Mouse (Mus musculus): ENCODE results near the gene Lyrm1. TPM values are rescaled to one million over a fixed set of nuclear protein-coding genes. Genes with fewer than 3 reads are reported as not detected.

The Lyrm1 gene
- total and polyA plus RNA-seq, 3 experiments, result 4.6 to 10.9 (median 7.9) TPM

- TF ChIP-seq ZMIZ1 (IDR thresholded peaks at IDR 0.05; ENCODE audit: low read depth, low read length) (no peak), MAZ (IDR thresholded peaks at IDR 0.05; ENCODE audit: low read depth, low read length) (no peak), ELF1 (IDR thresholded peaks at IDR 0.05; ENCODE audit: low read depth, low read length) (peak; percentile 30; the same call in 1 of the 2 replicates), USF1 (IDR thresholded peaks at IDR 0.05; ENCODE audit: low read depth, low read length) (no peak), BHLHE40 (IDR thresholded peaks at IDR 0.05; ENCODE audit: low read depth, low read length) (0 out of 2 replicates have a peak, but pooled peaks have one; percentile 38), TCF12 (IDR thresholded peaks at IDR 0.05; ENCODE audit: low read depth, low read length) (0 out of 2 replicates have a peak, but pooled peaks have one; percentile 23), MAX (IDR thresholded peaks at IDR 0.05; ENCODE audit: low read length) (peak; percentile 17; the same call in 1 of the 2 replicates), IRF4 (IDR thresholded peaks at IDR 0.05; ENCODE audit: low read depth, low read length) (peak; percentile 92), JUND (conservative IDR thresholded peaks at IDR 0.05; ENCODE audit: low read depth, low read length) (peak; percentile 80), NRF1 (IDR thresholded peaks at IDR 0.05; ENCODE audit: low read depth, low read length) (no peak), ETS1 (conservative IDR thresholded peaks at IDR 0.05; ENCODE audit: low read depth, low read length) (peak; percentile 76), POLR2A (IDR thresholded peaks at IDR 0.05; ENCODE audit: low read depth, low read length) (peak; percentile 56), ZC3H11A (IDR thresholded peaks at IDR 0.05; ENCODE audit: low read depth, low read length) (no peak), USF2 (conservative IDR thresholded peaks at IDR 0.05; ENCODE audit: low read depth, low read length) (no peak), RAD21 (IDR thresholded peaks at IDR 0.05; ENCODE audit: low read depth, low read length) (no peak; the same call in 1 of the 2 replicates), GABPA (IDR thresholded peaks at IDR 0.05; ENCODE audit: insufficient replicate concordance, low read depth, low read length) (no peak), CHD1 (IDR thresholded peaks at IDR 0.05; ENCODE audit: low read depth, low read length) (peak; percentile 98), HCFC1 (IDR thresholded peaks at IDR 0.05; ENCODE audit: low read depth, low read length) (no peak; the same call in 1 of the 2 replicates), SMC3 (IDR thresholded peaks at IDR 0.05; ENCODE audit: low read depth, low read length) (no peak)
Measured at GRCm38 (mm10) chr7:119861335-119862091, 34.1 kb upstream of the Lyrm1 start (continued).

GRCm38 (mm10) chr7:119862167-119862566, 33.5 kb upstream of the Lyrm1 start:
- DNase-seq (ENCODE audit: extremely low read depth), result no peak
- H3K4me2 ChIP-seq (ENCODE audit: insufficient read depth, low read depth, poor library complexity, severe bottlenecking), result peak overlapping the region; percentile 82; the same call in 1 of the 2 replicates
- H3K79me2 ChIP-seq (replicated peaks; ENCODE audit: control insufficient read depth, extremely low read depth, insufficient read depth, poor library complexity, severe bottlenecking), result no peaks in the 10 kb centered on the region
- H3K9ac ChIP-seq (ENCODE audit: insufficient read depth, low read depth), result no peak overlapping the region
- H3K27ac ChIP-seq (ENCODE audit: insufficient read depth, low read depth), result no peak overlapping the region
- dilution Hi-C loops (cut with MboI; ENCODE audit: extremely low pct_ligation_motif_present, extremely low pct_unique_long_range_greater_than_20kb, low sequenced_read_pairs), result no loop called here
- no peaks in the 10 kb centered on the region for H3K27me3 ChIP-seq (replicated peaks)
- H3K4me3 ChIP-seq (replicated peaks in 1 of 3; ENCODE audit: low read depth in 2 of 3, low read length in 2 of 3, poor library complexity in 1 of 3), result no peak overlapping the region
- no peaks in the 10 kb centered on the region for H3K9me3 ChIP-seq (replicated peaks; ENCODE audit: low read length)
- in situ Hi-C loops (cut with MboI; ENCODE audit: low pct_ligation_motif_present, low pct_unique_long_range_greater_than_20kb, low sequenced_read_pairs), result loop anchor here (25.0 kb wide), 1 partner anchor 200 kb away; no protein-coding TSS in a partner anchor
- peaks cover 6 to 25% of the 10 kb centered on the region in 2 experiments for H3K36me3 ChIP-seq (replicated peaks in 1 of 2; ENCODE audit: control insufficient read depth in 1 of 2, insufficient read depth in 1 of 2, low read length in 1 of 2)
- no peak for TF ChIP-seq USF1 (IDR thresholded peaks at IDR 0.05; ENCODE audit: low read depth, low read length)
- no peak for TF ChIP-seq CHD2 (IDR thresholded peaks at IDR 0.05; ENCODE audit: low read length)
- no peak for TF ChIP-seq MYC (IDR thresholded peaks at IDR 0.05; ENCODE audit: low read depth, low read length)
- no peak for TF ChIP-seq JUND (conservative IDR thresholded peaks at IDR 0.05; ENCODE audit: low read depth, low read length)
- no peak for TF ChIP-seq RAD21 (IDR thresholded peaks at IDR 0.05; ENCODE audit: low read depth, low read length)
- no peak for TF ChIP-seq ZC3H11A (IDR thresholded peaks at IDR 0.05; ENCODE audit: low read depth, low read length)
- no peak for TF ChIP-seq SMC3 (IDR thresholded peaks at IDR 0.05; ENCODE audit: low read depth, low read length)
- no peak for TF ChIP-seq ZNF384 (IDR thresholded peaks at IDR 0.05; ENCODE audit: low read depth, low read length)
- no peak for TF ChIP-seq ELF1 (IDR thresholded peaks at IDR 0.05; ENCODE audit: low read depth, low read length)
- no peak for TF ChIP-seq TBP (conservative IDR thresholded peaks at IDR 0.05; ENCODE audit: low read depth, low read length)
- no peak for TF ChIP-seq MAFK (IDR thresholded peaks at IDR 0.05; ENCODE audit: insufficient replicate concordance, low read length)
- TF ChIP-seq IRF4 (IDR thresholded peaks at IDR 0.05; ENCODE audit: low read depth, low read length), result no peak
- TF ChIP-seq JUN (IDR thresholded peaks at IDR 0.05; ENCODE audit: insufficient read depth, low read depth, low read length), result no peak
- no peak for TF ChIP-seq MAZ (IDR thresholded peaks at IDR 0.05; ENCODE audit: low read depth, low read length)
- TF ChIP-seq PAX5 (IDR thresholded peaks at IDR 0.05; ENCODE audit: low read length), result no peak
- H3K4me1 ChIP-seq (ENCODE audit: control insufficient read depth in 1 of 2, insufficient read depth in 2 of 2), result peaks cover 18 to 54% of the 10 kb centered on the region in 2 experiments

Data from CH12.LX (cell line).